Mouse (Mus musculus) T-helper 17 cell (primary cell): ENCODE measurements at regions not wholly inside any gene's neighbourhood (a gene's known extent, or its start where the extent isn't known, plus 50 kb on each side); places are given as distances from the start of the nearest gene placed in this dataset.

Experiments used
- in situ Hi-C, 2 experiments: fragments of 300-600 bp; cut with MboI, MseI; formaldehyde crosslinking; loops; 1 replicate in 1 of 2; 2 replicates in 1 of 2; pipeline ENCODE4 v1.15.1; 2025; ENCODE audit warnings: high pct_unique_total_duplicates in 2 of 2

GRCm38 (mm10) chr15:51092936-51093335, 2791.8 kb upstream of the Gm7489 start:
- in situ Hi-C loops: no loop called here

GRCm38 (mm10) chr15:51103948-51104347, 2780.8 kb upstream of the Gm7489 start:
- in situ Hi-C loops: no loop called here

- in situ Hi-C loops: no loop called here
Measured at GRCm38 (mm10) chr15:51104362-51104761, 2780.3 kb upstream of the Gm7489 start.

GRCm38 (mm10) chr15:51104796-51105195, 2779.9 kb upstream of the Gm7489 start:
- in situ Hi-C loops: no loop called here

- in situ Hi-C loops: no loop called here
Measured at GRCm38 (mm10) chr15:51105359-51106008, 2779.2 kb upstream of the Gm7489 start.

- in situ Hi-C loops: no loop called here
Measured at GRCm38 (mm10) chr15:51110186-51110585, 2774.5 kb upstream of the Gm7489 start.

GRCm38 (mm10) chr15:51125896-51126295, 2758.8 kb upstream of the Gm7489 start:
- in situ Hi-C loops: loop anchor here in 1 of 2 experiments (5.0 kb wide), 1 partner anchor 61 kb away; no protein-coding TSS in a partner anchor

GRCm38 (mm10) chr15:51131017-51131416, 2753.7 kb upstream of the Gm7489 start:
- in situ Hi-C loops: no loop called here

- in situ Hi-C loops: no loop called here
Measured at GRCm38 (mm10) chr15:51136121-51136520, 2748.6 kb upstream of the Gm7489 start.

GRCm38 (mm10) chr15:51139507-51139906, 2745.2 kb upstream of the Gm7489 start:
- in situ Hi-C loops: no loop called here

- in situ Hi-C loops: no loop called here
Measured at GRCm38 (mm10) chr15:51173976-51174620, 2710.6 kb upstream of the Gm7489 start.

GRCm38 (mm10) chr15:51176466-51176865, 2708.2 kb upstream of the Gm7489 start:
- in situ Hi-C loops: no loop called here

GRCm38 (mm10) chr15:51189134-51189533, 2695.6 kb upstream of the Gm7489 start:
- in situ Hi-C loops: loop anchor here in 1 of 2 experiments (5.0 kb wide), 1 partner anchor 62 kb away; no protein-coding TSS in a partner anchor

- in situ Hi-C loops: no loop called here
Measured at GRCm38 (mm10) chr15:51197466-51198158, 2687.1 kb upstream of the Gm7489 start.

- in situ Hi-C loops: no loop called here
Measured at GRCm38 (mm10) chr15:51203351-51203750, 2681.4 kb upstream of the Gm7489 start.

- in situ Hi-C loops: no loop called here
Measured at GRCm38 (mm10) chr15:51206050-51206449, 2678.7 kb upstream of the Gm7489 start.

GRCm38 (mm10) chr15:51206773-51207172, 2677.9 kb upstream of the Gm7489 start:
- in situ Hi-C loops: no loop called here

GRCm38 (mm10) chr15:51234873-51235272, 2649.8 kb upstream of the Gm7489 start:
- in situ Hi-C loops: no loop called here

- in situ Hi-C loops: no loop called here
Measured at GRCm38 (mm10) chr15:51244596-51244995, 2640.1 kb upstream of the Gm7489 start.

- in situ Hi-C loops: no loop called here
Measured at GRCm38 (mm10) chr15:51247259-51247658, 2637.4 kb upstream of the Gm7489 start.

- in situ Hi-C loops: no loop called here
Measured at GRCm38 (mm10) chr15:51248034-51248788, 2636.5 kb upstream of the Gm7489 start.

GRCm38 (mm10) chr15:51248789-51249040, 2636.0 kb upstream of the Gm7489 start:
- in situ Hi-C loops: no loop called here
